Mouse (Mus musculus) cerebellum, adult 18-20 months (tissue): ENCODE data around the gene Mcmbp.
A peak's percentile ranks its signal among the peaks of the same experiment; 100 is the strongest.
"Not testable (repeated sequence)": the region's sequence is repeated elsewhere in the genome, so short reads cannot be mapped to it uniquely, and the experiment has no call there.

Experiments used
- DNase-seq, 2 experiments: peaks; one replicate each; pipeline ENCODE4 v3.0.0; 2021

Gene Mcmbp

DNA sequence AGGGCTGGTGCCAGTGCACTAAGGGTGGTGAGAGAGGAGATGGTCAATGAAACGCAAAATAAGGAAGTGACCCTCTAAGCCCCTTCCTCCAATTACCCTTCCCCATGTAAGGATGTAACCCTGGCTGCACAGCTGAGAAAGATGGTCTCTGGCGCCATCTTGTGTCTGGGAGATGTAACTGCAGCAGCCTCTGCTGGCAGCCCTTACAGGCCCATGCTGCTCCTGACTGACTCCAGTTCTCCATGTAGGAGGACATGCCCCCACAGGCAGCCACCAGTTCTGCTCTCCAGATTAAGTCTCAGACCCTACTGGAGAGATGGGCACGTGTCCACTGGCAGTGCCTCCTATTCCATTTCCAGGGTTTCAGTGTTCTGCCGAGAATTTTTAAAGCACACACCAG, 34.6 kb downstream of the Mcmbp start:
- peak; percentile 70 to 83 for DNase-seq

DNA sequence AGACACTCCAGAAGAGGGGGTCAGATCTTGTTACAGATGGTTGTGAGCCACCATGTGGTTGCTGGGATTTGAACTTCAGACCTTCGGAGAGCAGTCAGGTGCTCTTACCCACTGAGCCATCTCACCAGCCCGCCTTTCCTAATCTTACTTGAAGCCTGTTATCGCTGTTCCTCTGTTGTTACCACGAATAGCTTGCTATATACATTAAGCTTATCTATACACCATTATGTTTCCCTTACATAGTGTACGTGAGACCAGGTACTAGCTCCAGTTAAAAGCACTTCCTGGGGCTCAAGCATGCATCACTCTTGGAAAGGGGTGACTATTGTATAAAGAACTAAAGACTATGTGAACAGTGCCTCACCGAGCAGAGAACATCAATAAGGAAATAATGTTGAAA, 40.3 kb downstream of the Mcmbp start:
- not testable (repeated sequence) for DNase-seq

DNA sequence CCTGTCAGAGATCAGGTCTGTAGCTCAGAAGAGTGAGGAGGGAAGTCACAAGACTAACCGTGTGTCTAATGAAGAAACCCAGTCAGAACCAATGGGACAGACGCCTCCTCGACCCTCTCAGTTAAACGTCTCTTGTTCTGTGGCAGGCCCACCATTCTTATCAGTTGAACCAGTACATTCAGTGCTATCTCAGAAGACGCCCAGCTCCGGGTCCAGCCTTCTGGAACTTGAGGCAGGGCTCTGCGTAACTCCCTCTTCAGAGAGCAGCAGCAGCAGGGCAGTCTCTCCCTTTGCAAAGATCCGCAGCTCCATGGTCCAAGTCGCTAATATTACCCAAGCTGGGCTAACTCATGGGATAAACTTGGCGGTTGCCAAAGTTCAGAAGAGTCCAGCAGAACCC, 45.4 kb downstream of the Mcmbp start:
- no peak for DNase-seq

DNA sequence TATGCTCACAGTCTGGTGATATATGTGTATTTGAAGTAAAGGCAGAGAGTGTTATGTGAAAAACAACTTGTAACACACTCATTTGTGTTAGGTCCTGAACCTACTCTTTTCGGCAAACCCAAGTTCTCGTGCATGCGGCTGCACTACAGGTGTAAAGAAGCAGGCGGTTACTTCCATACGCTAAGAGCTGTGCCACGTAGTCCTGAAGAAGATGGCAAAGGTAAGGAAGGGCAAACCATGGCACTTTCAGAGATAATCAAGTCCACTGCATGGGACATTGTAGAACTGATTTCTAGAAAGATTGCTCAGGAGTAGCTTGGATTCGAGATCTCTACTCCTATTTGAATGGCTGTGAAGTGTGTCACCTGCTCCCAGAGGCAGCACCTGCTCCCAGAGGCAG, 48.1 kb downstream of the Mcmbp start:
- no peak for DNase-seq

DNA sequence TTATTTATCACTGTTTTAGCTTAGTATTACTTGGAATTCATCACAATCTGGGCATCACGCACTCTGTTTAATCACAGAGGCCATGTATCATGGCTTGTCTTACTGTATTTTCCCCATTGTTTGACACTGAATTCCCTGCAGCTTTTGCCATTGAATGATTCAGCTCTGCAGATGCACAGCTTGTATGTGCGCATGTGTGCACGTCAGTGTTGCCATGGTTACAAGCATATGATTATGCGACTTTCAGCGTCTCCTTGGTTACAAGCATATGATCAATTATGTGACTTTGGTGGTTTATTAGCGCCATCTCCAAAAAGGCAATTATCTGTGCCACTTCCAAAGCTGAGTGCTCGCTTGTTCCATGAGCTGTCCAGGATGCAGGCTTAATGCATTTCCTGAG, 49.5 kb downstream of the Mcmbp start:
- DNase-seq: peak; percentile 58 to 63

DNA sequence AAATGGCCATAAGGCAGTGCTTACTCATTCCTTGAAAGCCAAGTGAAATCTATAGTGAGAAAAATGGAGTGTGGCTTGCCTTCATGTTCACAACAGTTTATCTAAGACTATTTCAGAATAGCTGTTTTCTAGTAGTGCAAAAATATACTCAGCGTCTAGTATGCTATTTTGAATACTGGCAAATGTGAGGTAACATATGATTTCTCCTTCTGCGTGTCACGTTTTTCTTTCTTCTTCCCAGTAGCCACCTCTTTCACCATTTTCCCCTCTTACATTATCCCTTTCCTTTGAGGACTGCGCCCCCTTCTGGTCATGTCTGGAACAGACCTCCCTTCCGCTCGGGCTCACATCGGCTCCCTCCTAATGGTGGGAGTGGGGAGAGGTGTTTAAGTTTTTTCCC, 50.2 kb downstream of the Mcmbp start:
- DNase-seq: peak; percentile 90 to 93

DNA sequence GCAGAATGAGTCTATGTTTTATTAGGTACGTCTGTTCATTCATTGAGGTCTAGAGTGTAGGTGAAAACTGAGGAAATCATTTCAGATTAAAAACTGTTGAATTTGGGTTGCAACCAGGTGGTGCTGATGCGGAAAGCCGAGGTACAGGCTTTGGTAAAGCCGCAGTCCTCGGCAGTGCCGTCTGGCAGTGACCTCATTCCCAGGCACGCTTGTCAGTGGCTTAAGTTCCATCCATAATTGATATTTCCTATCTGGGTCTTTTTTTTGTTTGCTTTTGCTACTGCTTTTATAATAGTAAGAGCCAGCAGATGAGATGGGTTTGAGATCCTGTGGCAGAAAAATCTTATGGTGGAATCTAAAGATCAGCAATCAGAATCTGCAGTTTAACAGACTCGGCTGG, 50.9 kb downstream of the Mcmbp start:
- DNase-seq: peak; percentile 45 to 58

DNA sequence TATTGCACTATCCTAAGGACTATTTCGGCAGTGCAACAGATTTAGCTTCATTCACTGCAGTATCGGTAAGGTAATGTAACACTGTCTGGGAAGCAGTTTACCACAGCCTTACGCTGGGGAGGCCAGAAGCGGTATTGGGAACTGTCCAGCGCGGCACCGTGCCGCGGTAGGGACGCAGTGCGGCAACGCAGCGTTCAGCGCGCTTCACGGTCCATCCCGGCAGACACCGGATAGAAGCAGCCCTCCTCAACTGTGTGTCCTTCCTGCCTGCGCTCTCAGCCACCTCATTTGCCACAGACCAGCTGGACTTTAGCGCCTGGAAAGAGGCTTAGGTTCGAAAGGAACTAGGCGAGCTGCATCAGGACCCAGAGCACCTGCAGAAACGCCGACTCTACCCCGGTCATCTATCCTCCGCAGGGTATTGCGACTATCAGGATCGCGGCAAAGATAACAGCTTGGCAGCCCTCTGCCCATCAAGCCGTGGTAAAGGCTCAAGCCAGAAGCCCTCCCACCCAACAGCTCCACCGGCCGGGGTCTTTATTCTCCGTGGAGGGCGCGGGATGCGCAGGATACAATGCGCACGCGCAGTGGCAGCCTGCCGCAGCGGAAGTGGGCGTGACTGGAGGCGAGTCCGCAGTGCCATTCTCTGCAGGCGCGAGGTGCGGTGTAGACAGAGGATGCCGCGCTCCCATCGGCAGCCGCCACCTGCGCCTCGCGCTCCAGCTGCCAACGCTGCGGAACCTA, 52.3 kb downstream of the Mcmbp start:
- DNase-seq: peak; percentile 82 to 92

DNA sequence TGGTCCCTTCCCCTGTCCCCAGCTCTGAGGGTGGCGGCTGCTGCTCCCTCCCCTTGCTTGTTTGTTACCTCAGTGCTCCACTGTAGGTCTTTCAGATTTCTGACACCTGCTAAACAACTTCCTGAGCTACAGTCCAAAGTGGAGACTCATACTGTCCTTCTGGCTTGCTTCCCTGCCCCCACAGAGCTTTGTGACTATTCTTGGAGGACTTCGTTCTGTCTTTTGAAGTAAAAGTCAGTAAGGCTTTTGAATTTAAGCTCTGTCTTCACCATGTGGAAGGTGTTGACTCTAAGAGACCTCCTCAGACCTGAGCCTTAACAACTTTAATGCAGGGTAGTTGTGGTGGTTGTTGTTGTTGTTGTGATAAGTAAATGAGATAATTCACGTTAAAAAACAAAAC, 61.7 kb downstream of the Mcmbp start:
- DNase-seq: no peak

DNA sequence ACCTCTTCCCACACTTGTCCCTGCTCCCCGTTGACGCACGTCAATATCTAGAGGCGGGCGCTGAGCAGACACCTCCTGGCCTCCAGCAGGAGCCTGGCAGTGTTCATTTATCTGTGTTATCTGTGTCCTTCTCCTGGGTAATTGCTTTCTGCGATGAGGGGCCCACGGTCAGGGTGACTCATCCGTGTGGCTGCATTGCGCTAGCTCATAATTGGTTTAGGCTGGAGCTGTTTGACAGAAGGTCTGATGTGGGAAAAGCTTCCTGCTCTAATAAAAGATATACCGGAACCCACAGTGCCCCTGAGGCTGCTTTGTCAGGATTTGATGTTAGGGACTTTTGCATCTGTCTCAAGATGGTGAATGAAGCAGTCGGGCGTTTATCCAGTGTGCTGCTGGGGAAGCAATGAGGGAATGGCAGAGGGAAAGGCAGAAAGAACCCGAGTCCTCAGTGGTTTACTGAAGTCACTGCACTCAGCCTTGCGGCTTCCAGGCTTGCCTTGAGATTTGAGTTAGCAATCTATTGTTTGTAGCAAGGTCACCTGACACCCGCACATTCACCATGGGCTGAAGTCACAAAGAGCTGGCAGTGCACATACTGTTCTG, 67.8 kb downstream of the Mcmbp start:
- DNase-seq: peak; percentile 73 to 77

DNA sequence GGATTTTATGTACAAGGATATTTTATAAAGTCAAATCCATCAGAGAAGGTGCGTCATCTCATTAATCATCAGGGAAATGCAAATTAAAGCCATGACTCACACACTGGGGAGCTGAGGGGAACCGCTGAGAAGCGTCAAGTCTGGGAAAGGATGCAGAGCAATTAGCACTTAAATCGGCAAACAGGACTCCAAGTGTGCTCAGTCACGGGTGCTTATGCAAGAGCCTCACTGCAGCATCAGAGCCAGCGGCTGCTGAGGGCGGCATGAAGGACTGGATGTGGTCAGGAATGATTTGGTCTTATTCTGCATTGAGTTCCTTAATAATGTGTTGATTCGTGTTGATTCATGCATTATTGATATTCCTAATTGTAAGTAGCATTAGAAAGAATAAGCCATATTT, 68.3 kb downstream of the Mcmbp start:
- peak; percentile 74 to 80 for DNase-seq

DNA sequence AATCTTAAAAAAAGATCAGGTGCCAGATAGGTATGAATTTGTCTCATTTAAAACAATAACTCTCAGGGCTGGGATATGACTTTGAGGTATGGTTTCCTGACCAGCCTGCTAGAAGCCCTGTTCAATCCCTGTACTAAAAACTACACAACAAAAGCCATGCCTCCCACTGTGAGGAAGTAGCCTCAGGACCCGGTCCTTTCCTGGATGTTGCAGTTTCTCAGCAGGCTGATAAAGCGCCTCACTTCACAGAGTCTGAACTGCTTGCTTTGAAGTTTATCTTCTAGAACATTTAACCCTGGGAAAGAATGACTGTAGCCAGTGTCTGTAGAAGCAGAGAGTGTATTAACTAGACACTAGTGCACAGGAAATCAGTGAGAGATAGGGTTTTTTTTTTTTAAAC, 71.5 kb downstream of the Mcmbp start:
- no peak for DNase-seq

DNA sequence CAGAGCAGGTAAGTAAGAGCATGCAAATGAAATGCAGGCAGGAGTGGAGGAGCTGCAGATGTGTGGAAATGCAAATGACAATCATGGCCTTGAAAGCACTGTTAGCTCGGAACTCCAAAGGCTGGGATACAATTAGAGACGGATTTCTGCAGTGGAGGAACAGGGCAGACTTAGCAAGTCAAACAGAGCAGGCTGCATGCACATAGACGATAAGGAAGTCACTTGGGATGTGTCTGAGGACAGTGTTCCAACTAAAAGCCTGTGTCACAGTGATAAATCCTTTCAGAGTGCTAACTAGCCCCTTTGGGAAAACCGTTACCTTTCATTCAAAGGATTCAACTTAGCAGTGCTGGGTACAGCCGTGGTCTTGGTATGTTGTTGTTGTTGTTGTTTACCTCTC, 72.5 kb downstream of the Mcmbp start:
- no peak for DNase-seq

DNA sequence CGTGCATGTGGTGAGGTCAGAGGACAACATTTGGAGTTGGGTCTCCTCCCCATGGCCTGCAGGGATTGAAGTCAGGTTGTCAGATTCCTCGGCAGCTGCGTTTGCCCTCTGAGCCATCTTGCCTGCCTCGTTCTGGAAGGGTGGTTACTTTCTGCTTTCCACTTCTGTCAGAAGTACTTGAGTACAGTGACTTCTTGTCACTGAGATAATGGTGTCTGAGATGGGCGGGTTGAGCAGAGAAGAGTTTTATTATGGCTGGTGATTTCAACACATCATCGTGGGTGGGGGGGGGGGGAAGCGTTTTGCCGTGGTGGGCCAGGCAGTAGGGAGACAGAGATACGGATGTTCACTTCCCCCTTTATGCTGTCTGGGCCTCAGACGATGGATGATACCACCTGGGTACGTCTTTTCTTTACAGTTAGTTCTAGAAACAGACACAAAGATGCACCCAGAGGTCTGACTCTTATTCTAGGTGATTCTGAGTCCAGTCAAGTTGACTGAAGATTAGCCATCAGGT, 75.4 kb downstream of the Mcmbp start:
- DNase-seq: no peak

DNA sequence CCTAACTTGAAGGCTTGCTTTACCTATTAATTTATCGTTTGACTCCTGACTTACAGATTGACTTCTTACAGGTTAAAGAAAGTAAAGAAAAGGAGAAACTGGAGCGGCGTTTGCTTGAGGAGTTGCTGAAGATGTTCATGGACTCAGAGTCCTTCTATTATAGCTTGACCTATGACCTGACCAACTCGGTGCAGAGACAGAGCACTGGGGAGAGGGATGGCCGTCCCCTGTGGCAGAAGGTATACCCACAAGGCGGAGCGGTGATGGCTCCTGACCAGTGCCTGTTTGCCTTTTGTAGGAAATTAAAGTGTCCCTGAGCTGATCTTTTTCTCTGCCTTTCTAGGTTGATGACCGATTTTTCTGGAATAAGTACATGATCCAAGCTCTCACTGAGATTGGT, 76.4 kb downstream of the Mcmbp start:
- no peak for DNase-seq

DNA sequence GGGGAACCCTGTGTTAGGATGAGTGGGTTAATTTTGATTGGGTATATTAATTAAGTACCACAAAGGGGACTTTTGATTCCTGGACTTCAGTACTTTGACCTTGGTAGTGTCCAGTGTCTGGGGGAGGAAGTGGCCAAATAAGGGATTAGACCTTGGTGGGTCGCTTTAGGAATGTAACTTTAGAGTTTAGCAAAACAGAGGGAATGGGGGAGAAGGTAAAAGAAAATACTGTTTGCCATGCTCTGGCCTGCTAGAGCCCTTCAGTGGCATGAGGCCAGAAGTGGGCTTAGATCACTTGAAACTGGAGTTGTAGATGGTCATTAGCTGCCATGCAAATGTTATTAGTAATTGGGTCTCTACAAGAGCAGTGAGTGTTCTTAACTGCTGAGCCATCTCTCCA, 83.3 kb downstream of the Mcmbp start:
- DNase-seq: no peak
